Mouse (Mus musculus): ENCODE data around the gene Prps1l3.
"Not testable (repeated sequence)": the region's sequence is repeated elsewhere in the genome, so short reads cannot be mapped to it uniquely, and the experiment has no call there.

Prps1l3 gene

GRCm38 (mm10) chr12:57230192-57230706, at the start of gene Prps1l3, which contains the start of gene Mipol1:
Gene Prps1l3, plus strand, starts transcription at chr12:57230412.
Gene Mipol1, plus strand, starts transcription at chr12:57230427.
- DNase-seq = peak; percentile 96

GRCm38 (mm10) chr12:57184401-57185147, 45.6 kb upstream of the Prps1l3 start:
- peak; percentile 29 for DNase-seq

DNA sequence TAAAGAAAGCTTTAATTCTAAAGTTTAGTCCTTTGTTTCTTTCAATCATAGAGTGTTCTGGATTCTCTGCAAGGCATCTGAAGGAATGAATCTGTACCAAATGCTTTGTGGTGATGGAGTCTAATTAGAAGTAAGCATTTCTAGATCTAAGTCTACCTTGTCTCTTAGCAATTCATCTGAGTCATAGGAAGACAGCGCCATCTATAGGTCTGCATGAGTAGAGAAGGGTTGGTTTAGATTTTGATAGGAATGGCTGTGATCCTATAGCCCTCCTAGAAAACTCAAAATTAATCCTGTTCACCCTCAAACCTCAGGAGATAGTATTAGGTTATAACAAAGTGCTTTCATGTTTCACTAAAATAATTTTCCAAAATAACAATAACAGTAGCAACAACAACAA, 44.7 kb upstream of the Prps1l3 start:
- peak; percentile 64 for DNase-seq

GRCm38 (mm10) chr12:57186126-57186525, 44.1 kb upstream of the Prps1l3 start:
- no peak for DNase-seq

DNA sequence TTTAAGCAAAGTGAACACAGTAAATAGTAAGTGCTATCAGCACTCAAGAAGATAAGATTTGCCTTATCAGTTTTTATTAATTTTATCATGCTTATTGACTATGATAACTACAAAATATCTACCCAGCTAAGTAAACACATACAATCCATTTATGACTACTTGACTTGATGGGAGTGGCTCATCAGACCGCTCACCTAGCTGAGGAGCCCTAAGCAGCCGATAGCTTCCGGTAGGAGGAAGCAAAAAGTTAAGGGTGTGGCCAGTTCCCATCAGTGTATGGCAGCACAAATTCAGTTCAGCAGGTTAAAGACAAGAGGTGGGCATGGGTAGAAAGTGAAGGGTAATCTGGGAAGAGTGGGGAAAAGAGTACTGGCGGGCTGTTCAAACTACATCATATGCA, 43.2 kb upstream of the Prps1l3 start:
- DNase-seq = no peak

GRCm38 (mm10) chr12:57194609-57195008, 35.6 kb upstream of the Prps1l3 start:
- DNase-seq = peak; percentile 47

GRCm38 (mm10) chr12:57196286-57196607, 34.0 kb upstream of the Prps1l3 start:
- DNase-seq = no peak

GRCm38 (mm10) chr12:57196608-57197362, 33.4 kb upstream of the Prps1l3 start:
- DNase-seq = peak; percentile 71

DNA sequence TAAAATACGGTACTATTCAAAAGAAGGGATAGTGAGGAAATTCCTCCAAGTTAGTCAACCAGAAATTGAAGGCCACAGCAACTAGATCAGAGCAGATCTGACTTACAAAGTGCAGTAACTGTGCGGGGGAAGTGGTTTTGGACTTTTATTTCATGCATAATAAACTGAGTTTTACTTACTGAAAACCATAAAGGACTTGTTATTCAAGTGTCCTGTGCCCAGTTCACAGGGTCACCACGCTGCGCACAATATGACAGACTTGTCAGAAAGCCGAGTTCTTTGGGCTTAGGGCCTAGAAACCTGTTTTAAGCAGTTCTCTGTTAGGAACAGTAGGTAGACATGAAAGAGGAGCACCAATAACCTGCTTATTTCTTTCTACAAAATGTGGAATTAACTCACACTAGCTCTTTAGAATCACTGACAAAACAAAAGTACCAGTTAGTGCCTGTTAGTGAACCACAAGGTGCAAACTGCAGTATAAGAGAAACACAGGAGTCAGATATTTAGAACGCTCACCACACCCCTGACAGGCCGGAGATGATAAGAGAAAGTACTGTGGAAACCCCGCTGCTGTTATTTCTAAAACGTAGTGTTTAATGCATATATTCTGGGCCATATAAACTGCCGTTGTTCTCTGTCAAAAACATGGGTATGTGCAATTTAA, 32.7 kb upstream of the Prps1l3 start, which contains the start of gene Slc25a21:
Slc25a21 (minus strand) TSS at position 110 of the 664 bp plus-strand sequence.
- DNase-seq = no peak

DNA sequence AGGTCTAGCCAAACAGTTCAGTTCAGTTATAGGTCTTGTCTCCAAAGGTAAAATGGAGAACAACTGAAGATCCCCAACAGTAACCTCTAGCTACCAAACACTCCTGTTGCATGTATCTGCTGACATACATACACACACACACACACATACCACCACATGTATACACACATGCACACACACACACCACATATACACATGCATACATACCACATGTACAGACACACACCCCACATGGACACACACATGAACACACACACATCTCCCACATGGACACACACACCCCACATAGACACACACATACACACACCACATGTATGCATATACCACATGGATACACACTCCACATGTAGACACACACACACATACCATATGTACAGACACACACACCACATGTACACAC, 31.9 kb upstream of the Prps1l3 start:
- no peak for DNase-seq

GRCm38 (mm10) chr12:57199427-57199826, 30.8 kb upstream of the Prps1l3 start:
- DNase-seq = no peak

GRCm38 (mm10) chr12:57201901-57202300, 28.3 kb upstream of the Prps1l3 start:
- DNase-seq = no peak

GRCm38 (mm10) chr12:57204276-57204851, 25.8 kb upstream of the Prps1l3 start:
- DNase-seq = no peak

DNA sequence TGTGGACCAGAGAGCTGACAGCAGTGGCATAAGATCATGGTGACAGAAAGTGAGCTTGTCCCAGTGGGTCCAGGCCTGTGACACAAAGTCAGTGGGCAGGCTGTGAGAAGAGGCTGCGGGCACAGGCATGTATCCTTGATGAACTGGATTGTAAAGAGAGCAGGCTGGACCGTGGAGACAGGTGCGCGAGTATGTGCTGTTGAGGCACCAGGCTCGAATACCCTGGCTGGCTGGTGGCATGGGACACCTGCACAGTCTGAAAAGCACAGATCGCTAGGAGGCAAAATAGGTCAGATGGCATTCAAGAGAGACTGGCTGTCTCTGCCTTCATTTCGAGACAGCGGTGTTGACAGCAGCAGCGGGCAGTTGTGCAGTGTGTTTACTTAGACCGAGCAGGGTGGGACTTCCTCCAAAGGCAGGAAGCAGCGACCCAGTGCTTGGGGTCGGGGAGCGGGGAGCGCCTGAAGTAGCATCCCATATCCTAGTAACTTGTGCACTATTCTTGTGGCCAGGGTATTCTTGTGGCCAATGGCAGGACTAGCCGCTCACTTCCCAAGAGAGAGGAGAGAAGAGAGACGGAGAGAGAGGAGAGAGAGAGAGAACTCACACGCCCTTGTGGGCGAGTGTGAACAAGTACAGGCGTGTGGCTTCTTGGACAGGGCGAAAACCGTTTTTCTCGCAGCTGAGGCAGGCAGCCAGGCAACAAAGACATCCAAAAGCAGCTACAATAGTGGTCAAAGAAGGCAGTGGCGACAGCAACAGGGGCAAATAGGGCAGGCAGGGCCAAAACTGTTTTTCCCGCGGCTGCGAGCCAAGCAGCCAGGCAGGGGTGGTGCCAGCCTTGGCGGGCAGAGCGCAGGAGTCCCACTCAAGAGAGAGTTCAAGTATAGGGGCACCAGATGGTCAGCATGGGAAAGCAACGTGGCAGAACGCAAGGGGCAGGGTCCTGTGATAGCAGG, 18.6 kb upstream of the Prps1l3 start:
- DNase-seq = peak; percentile 69

DNA sequence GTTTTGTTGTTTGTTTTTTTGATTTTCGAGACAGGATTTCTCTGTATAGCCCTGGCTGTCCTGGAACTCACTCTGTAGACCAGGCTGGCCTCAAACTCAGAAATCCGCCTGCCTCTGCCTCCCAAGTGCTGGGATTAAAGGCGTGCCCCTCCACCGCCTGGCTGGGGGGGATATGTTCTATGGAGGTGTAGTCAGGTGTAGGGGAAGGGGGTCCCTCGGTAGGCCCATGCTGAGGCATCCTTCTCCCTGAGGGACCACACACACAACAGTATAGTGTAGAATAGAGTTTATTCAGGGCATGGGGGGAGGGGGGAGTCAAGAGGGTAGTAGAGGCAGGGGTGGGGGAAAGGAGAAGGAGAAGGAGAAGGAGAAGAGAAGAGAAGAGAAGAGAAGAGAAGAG, 17.7 kb upstream of the Prps1l3 start:
- not testable (repeated sequence) for DNase-seq

DNA sequence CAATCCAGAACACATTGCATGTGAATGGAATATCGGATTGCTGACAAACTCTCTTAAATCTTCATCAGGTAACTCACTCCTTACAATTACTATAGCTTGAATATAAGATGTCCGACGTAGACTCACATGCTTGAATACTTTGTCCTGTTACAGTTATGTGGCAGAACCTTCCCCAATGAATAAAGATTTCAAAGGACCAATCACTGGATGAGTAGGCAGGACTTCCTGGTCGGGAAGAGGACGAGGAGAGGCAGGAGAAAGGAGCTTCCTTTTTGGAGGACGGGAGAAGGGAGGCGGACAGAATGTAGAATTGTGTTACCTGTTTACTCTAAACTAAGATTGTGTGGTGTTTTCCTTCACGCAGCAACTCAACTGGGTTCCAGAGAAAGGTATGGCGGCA, 3.8 kb upstream of the Prps1l3 start:
- no peak for DNase-seq

GRCm38 (mm10) chr12:57227776-57228175, 2.4 kb upstream of the Prps1l3 start:
- no peak for DNase-seq

DNA sequence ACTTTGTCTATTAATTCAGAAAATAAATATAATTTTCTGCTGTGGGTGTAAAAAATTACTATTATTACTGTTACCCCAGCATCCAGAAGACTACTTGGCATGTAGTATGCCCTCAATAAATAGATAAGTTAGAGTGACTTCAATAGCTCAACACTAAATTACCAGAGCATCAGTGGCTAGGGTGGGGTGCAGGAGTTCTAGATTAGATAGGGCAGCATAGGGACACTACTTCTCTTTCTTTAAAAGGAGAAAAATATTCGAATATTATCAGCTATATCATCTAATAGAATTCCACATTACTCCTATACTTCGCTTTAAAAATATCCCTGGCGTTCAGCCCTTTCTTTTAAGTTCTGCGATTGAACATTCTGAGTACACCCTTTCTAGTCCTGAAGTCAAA, 509 bp upstream of the Prps1l3 start:
- DNase-seq = no peak

DNA sequence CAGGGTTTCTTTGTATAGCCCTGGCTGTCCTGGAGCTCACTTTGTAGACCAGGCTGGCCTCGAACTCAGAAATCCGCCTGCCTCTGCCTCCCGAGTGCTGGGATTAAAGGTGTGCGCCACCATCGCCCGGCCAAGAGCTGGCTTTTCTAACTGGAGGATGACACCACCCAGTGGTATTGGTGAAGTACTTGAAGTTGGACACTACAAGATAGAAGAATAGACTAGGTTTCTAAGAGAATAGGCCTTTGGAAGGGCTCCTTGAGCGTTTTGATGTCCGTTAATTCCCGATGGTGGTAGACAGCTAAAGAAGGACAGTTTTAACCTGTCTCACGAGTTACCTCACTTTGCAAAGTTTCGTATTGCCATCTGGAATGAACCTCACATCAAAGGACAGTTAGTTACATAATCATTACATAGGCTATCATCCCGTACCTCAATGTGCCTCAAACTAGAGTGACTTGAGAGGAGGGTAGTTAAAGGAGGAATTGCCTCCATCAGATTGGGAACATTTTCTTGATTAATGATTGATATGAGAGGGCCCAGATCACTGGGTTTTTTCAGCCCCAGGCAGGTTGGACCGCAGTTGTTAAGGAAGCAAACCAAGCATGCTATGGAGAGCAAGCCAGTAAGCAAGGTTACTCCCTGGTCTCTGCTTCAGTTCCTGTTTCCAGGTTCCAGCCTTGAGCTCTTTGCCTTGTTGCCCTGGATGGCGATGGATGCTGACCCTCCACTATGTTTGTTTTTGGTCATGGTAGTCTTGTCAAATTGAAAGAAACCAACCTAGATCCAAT, 1.1 kb downstream of the Prps1l3 start:
- DNase-seq = peak; percentile 45

DNA sequence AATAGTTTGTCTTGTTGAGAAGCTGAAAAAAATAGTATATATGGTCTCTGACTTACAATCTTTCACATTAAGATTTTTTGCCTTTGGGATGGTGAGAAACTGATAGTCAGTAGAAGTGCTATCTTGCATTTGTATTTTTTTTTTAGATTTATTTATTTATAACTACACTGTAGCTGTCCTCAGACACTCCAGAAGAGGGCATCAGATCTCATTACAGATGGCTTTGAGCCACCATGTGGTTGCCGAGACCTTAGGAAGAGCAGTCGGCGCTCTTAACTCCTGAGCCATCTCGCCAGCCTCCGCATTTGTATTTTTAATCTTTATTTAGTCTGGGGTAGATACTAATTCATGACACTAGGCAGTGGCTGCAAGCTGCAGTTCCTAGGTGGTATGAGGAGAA, 3.2 kb downstream of the Prps1l3 start:
- DNase-seq = no peak

All from embryo, embryonic 11 days (tissue).